Mouse (Mus musculus): ENCODE measurements at regions not wholly inside any gene's neighbourhood (a gene's known extent, or its start where the extent isn't known, plus 50 kb on each side); places are given as distances from the start of the nearest gene placed in this dataset.

DNA sequence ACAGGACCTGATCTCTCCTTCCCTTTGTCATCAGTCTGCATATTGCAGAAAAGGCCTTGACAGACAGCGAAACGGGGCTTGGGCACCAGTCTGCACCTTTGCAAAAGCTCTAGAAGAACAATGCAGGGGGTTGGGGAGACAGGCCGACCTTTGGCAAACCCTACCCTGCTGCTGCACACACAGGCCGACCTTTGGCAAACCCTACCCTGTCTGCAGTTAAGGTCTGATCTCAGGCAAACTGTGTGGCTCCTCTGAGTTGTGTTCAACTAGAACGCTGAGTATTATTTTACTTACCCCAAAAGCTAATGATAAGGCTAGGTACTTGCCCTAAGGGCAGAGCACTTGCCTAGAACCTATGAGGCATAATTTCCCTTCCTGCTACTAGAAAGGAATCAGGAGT is 423.4 kb upstream of the Zfp703 start:
- H3K4me3 ChIP-seq (replicated peaks in 1 of 3; ENCODE audit: low read depth in 2 of 3, low read length in 2 of 3, poor library complexity in 1 of 3): no peak overlapping the region
- no peaks in the 10 kb centered on the region for H3K27me3 ChIP-seq (replicated peaks)
- no peaks in the 10 kb centered on the region for H3K4me1 ChIP-seq (ENCODE audit: control insufficient read depth in 1 of 2, insufficient read depth in 2 of 2)
- H3K4me2 ChIP-seq (ENCODE audit: insufficient read depth, low read depth, poor library complexity, severe bottlenecking): no peak overlapping the region
- no peaks in the 10 kb centered on the region for H3K79me2 ChIP-seq (replicated peaks; ENCODE audit: control insufficient read depth, extremely low read depth, insufficient read depth, poor library complexity, severe bottlenecking)
- DNase-seq (ENCODE audit: extremely low read depth): no peak
- no peak overlapping the region for H3K9ac ChIP-seq (ENCODE audit: insufficient read depth, low read depth)
- TF ChIP-seq NELFE (IDR thresholded peaks at IDR 0.05; ENCODE audit: low read depth, low read length) (no peak), CTCF (conservative IDR thresholded peaks at IDR 0.05 in 1 of 2, IDR thresholded peaks at IDR 0.05 in 1 of 2; ENCODE audit: low read depth in 2 of 2, low read length in 2 of 2) (no peak), HCFC1 (IDR thresholded peaks at IDR 0.05; ENCODE audit: low read depth, low read length) (no peak), POLR2AphosphoS2 (IDR thresholded peaks at IDR 0.05; ENCODE audit: low read depth, low read length) (no peak), TCF12 (IDR thresholded peaks at IDR 0.05; ENCODE audit: low read depth, low read length) (no peak), BHLHE40 (IDR thresholded peaks at IDR 0.05; ENCODE audit: low read depth, low read length) (no peak), RCOR1 (conservative IDR thresholded peaks at IDR 0.05; ENCODE audit: low read depth, low read length) (no peak), CHD1 (IDR thresholded peaks at IDR 0.05; ENCODE audit: low read depth, low read length) (no peak), USF1 (IDR thresholded peaks at IDR 0.05; ENCODE audit: low read depth, low read length) (no peak), ETS1 (conservative IDR thresholded peaks at IDR 0.05; ENCODE audit: low read depth, low read length) (no peak), ZKSCAN1 (IDR thresholded peaks at IDR 0.05; ENCODE audit: borderline replicate concordance, low read depth, low read length) (no peak), USF2 (conservative IDR thresholded peaks at IDR 0.05; ENCODE audit: low read depth, low read length) (no peak)
- dilution Hi-C loops (cut with MboI; ENCODE audit: extremely low pct_ligation_motif_present, extremely low pct_unique_long_range_greater_than_20kb, low sequenced_read_pairs): no loop called here
- H3K27ac ChIP-seq (ENCODE audit: insufficient read depth, low read depth): no peak overlapping the region
- H3K36me3 ChIP-seq (replicated peaks in 1 of 2; ENCODE audit: control insufficient read depth in 1 of 2, insufficient read depth in 1 of 2, low read length in 1 of 2): no peaks in the 10 kb centered on the region
- in situ Hi-C loops (cut with MboI; ENCODE audit: low pct_ligation_motif_present, low pct_unique_long_range_greater_than_20kb, low sequenced_read_pairs): no loop called here
- no peaks in the 10 kb centered on the region for H3K9me3 ChIP-seq (replicated peaks; ENCODE audit: low read length)

DNA sequence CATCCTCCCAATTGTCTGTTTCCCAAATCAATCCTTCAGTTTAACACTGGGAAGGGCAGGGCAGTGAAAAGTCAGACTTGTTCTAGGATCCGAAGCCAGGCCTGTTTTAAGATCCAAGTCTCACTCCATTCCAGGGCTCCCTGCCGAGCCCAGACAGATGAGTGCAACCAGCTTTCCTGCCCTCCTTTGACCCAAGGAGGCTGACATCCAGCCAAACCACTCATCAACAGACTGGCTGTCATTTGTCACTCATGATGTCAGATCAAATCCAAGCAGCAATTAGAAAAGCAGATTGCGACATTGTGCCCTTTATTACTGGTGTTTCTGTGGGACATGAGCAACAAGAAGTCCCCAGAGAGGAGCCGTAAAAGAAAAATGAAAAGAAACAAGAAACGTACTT is 417.9 kb upstream of the Zfp703 start:
- no peak overlapping the region for H3K4me3 ChIP-seq (replicated peaks in 1 of 3; ENCODE audit: low read depth in 2 of 3, low read length in 2 of 3, poor library complexity in 1 of 3)
- no peaks in the 10 kb centered on the region for H3K36me3 ChIP-seq (replicated peaks in 1 of 2; ENCODE audit: control insufficient read depth in 1 of 2, insufficient read depth in 1 of 2, low read length in 1 of 2)
- H3K27me3 ChIP-seq (replicated peaks): no peaks in the 10 kb centered on the region
- no peak for DNase-seq (ENCODE audit: extremely low read depth)
- no peak overlapping the region for H3K27ac ChIP-seq (ENCODE audit: insufficient read depth, low read depth)
- in situ Hi-C loops (cut with MboI; ENCODE audit: low pct_ligation_motif_present, low pct_unique_long_range_greater_than_20kb, low sequenced_read_pairs): no loop called here
- TF ChIP-seq POLR2AphosphoS2 (IDR thresholded peaks at IDR 0.05; ENCODE audit: low read depth, low read length) (no peak), IRF4 (IDR thresholded peaks at IDR 0.05; ENCODE audit: low read depth, low read length) (no peak), ZNF384 (IDR thresholded peaks at IDR 0.05; ENCODE audit: low read depth, low read length) (no peak), NRF1 (IDR thresholded peaks at IDR 0.05; ENCODE audit: low read depth, low read length) (no peak), KAT2A (IDR thresholded peaks at IDR 0.05; ENCODE audit: insufficient replicate concordance, low read length) (no peak), GABPA (IDR thresholded peaks at IDR 0.05; ENCODE audit: insufficient replicate concordance, low read depth, low read length) (no peak), CTCF (conservative IDR thresholded peaks at IDR 0.05 in 1 of 2, IDR thresholded peaks at IDR 0.05 in 1 of 2; ENCODE audit: low read depth in 2 of 2, low read length in 2 of 2) (no peak), MYC (IDR thresholded peaks at IDR 0.05; ENCODE audit: low read depth, low read length) (no peak), ZMIZ1 (IDR thresholded peaks at IDR 0.05; ENCODE audit: low read depth, low read length) (no peak), UBTF (IDR thresholded peaks at IDR 0.05; ENCODE audit: low read depth, low read length) (no peak), PAX5 (IDR thresholded peaks at IDR 0.05; ENCODE audit: low read length) (no peak), BHLHE40 (IDR thresholded peaks at IDR 0.05; ENCODE audit: low read depth, low read length) (no peak), HCFC1 (IDR thresholded peaks at IDR 0.05; ENCODE audit: low read depth, low read length) (no peak), MAZ (IDR thresholded peaks at IDR 0.05; ENCODE audit: low read depth, low read length) (no peak), ZC3H11A (IDR thresholded peaks at IDR 0.05; ENCODE audit: low read depth, low read length) (no peak), NELFE (IDR thresholded peaks at IDR 0.05; ENCODE audit: low read depth, low read length) (no peak)
- H3K4me1 ChIP-seq (ENCODE audit: control insufficient read depth in 1 of 2, insufficient read depth in 2 of 2): no peaks in the 10 kb centered on the region
- no peaks in the 10 kb centered on the region for H3K9me3 ChIP-seq (replicated peaks; ENCODE audit: low read length)
- dilution Hi-C loops (cut with MboI; ENCODE audit: extremely low pct_ligation_motif_present, extremely low pct_unique_long_range_greater_than_20kb, low sequenced_read_pairs): no loop called here
- H3K4me2 ChIP-seq (ENCODE audit: insufficient read depth, low read depth, poor library complexity, severe bottlenecking): no peak overlapping the region
- no peaks in the 10 kb centered on the region for H3K79me2 ChIP-seq (replicated peaks; ENCODE audit: control insufficient read depth, extremely low read depth, insufficient read depth, poor library complexity, severe bottlenecking)
- H3K9ac ChIP-seq (ENCODE audit: insufficient read depth, low read depth): no peak overlapping the region
